Mouse (Mus musculus) lung, adult 2 months (tissue): ENCODE results near the gene Cmtm3. TPM values are rescaled to one million over a fixed set of nuclear protein-coding genes. Genes with fewer than 3 reads are reported as not detected.

Source experiments
- DNase-seq: peaks from one replicate; pipeline ENCODE4 v3.0.0; 2022
- H3K4me1 ChIP-seq: fragments of 200-500 bp; 2 replicates; pipeline ENCODE4 v1.6.1; 2011; ENCODE audit warnings: low read length; ENCODE audit not compliant: control insufficient read depth, insufficient read depth
- H3K4me3 ChIP-seq: fragments of 200-500 bp; replicated peaks from 2 replicates; pipeline ENCODE3; 2011; ENCODE audit warnings: low read depth, mild to moderate bottlenecking, control low read depth, low read length; ENCODE audit errors: extremely low read depth
- CTCF ChIP-seq: fragments of 200-500 bp; IDR thresholded peaks from 2 replicates; pipeline ENCODE4 v1.5.1; 2011; ENCODE audit warnings: mild to moderate bottlenecking, low read length, control low read depth; ENCODE audit not compliant: insufficient read depth
- POLR2A ChIP-seq: fragments of 200-500 bp; IDR thresholded peaks from 2 replicates; pipeline ENCODE4 v1.6.1; 2011; ENCODE audit warnings: low read depth, mild to moderate bottlenecking, control low read depth, low read length, borderline replicate concordance; ENCODE audit errors: extremely low read depth
- WGBS: fragments of 180-500 bp; shearing (Covaris S2); methylation state at CpG from one replicate; pipeline ENCODE4 v1.1.7; 2018; 5-methylcytosine and 5-hydroxymethylcytosine counted together
- polyA plus RNA-seq: library from polyadenylated mRNA; depleted of rRNA; stranded (reverse); fragments of >200 nt; gene quantifications from 2 replicates; pipeline ENCODE4 v1.2.3, GENCODE M21; 2012

The Cmtm3 gene
- polyA plus RNA-seq, 1 experiment = 154 TPM

DNA sequence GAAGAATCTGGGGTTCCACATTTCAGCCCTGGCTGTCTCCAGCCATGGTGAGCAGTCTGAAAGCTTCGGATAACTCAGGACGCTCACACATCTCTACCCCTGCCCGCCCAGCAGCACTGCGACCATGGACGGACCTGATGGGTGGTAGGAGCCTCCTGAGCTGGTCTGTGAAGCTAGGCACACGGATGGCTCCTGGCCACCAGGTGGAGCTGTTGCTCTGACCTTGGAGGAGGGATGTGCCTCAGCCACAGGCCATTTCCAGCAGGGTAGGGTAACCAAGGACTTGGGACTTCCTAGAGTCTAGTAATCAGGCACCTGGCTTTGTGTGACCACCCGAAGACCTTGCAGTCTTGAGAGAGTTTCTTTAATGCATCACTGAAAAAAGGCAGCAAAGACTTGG lies 4.7 kb downstream of the Cmtm3 start:
- Histone ChIP-seq H3K4me3 (no peak overlapping the region), H3K4me1 (no peaks in the 10 kb centered on the region; the same call in none of the 2 replicates)
- DNase-seq = peak; percentile 88
- WGBS = 16% methylated on average over 7 of the region's 7 CpGs
- TF ChIP-seq POLR2A = no peak
- peak; percentile 98 for TF ChIP-seq CTCF

GRCm38 (mm10) chr8:104344622-104345021 lies 5.4 kb downstream of the Cmtm3 start:
- Histone ChIP-seq H3K4me1 (no peaks in the 10 kb centered on the region; the same call in none of the 2 replicates), H3K4me3 (no peak overlapping the region)
- TF ChIP-seq CTCF (no peak), POLR2A (no peak)
- no peak for DNase-seq
- WGBS = 79% methylated on average over 5 of the region's 5 CpGs

DNA sequence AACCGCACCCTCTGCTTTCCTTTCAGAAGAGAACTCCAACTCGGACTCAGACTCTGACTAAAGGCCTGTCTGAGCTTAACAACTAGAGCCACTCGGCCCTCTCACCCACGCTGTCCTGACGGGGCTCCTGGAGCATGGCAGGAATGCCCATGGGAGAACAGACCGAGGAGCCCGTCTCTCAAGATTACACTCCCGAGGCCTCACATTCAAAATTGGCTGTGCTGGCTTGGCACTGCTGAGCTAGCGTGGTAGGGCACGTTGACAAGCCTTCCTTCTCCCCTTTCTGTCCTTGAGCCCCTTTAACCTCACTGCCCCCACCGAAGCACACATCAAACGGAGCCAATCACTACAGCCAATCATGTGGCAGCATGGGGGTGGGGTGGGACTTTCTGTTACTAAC lies 7.5 kb downstream of the Cmtm3 start:
- 67% methylated on average over 12 of the region's 12 CpGs for whole genome bisulfite sequencing
- Histone ChIP-seq H3K4me1 (no peaks in the 10 kb centered on the region; the same call in 1 of the 2 replicates), H3K4me3 (no peak overlapping the region)
- no peak for TF ChIP-seq CTCF
- TF ChIP-seq POLR2A = no peak
- no peak for DNase-seq

DNA sequence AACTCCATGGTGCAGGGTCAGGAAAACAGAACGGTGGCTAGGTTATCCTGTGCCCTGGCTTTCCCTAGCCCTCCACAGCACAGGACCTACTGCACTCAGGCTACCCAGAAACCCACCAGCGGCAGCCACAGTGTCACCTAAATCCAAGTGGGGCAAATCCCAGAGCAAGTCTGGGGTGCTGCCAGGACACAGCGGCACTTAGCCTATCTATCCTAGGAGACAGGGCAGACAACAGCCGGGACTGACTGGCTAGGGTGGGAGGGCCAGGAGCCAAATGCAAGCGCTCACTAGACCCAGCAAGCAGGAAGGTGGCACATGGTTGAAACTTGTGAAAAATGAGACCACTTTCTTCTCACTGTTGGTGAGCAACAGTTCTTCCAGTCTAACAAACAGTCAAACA lies 9.8 kb downstream of the Cmtm3 start:
- TF ChIP-seq CTCF (no peak), POLR2A (no peak)
- WGBS = 66% methylated on average over 5 of the region's 5 CpGs
- DNase-seq = no peak
- H3K4me3 ChIP-seq = no peak overlapping the region
- H3K4me1 ChIP-seq = no peaks in the 10 kb centered on the region

- 57% methylated on average over 13 of the region's 13 CpGs for WGBS
- TF ChIP-seq CTCF (no peak), POLR2A (no peak)
- Histone ChIP-seq H3K4me1 (no peaks in the 10 kb centered on the region), H3K4me3 (no peak overlapping the region)
- no peak for DNase-seq
Measured at GRCm38 (mm10) chr8:104350047-104350446, 10.8 kb downstream of the Cmtm3 start.

DNA sequence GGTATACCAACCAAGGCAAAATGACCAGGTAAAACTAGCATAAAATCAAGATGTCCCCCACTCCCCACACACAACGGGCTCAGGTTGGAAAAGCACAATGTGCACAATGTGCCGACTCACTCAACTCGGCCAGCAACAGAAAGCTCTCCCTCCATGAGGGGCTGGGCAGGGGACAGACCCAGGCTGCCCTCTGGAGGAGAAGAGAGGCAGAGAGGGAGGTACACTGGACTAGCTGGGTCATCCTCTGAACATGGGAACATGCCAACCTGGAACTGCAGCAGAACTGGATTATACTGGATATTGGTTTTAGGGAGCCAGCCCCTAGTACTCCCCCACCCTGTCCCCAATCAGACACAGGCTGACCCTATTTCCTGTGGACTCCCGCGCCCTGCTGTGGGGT lies 14.0 kb downstream of the Cmtm3 start:
- no peak for DNase-seq
- H3K4me3 ChIP-seq = no peak overlapping the region
- 61% methylated on average over 5 of the region's 5 CpGs for WGBS
- no peaks in the 10 kb centered on the region for H3K4me1 ChIP-seq
- TF ChIP-seq CTCF = peak; percentile 37; the same call in 1 of the 2 replicates
- TF ChIP-seq POLR2A = no peak

- Histone ChIP-seq H3K4me1 (no peaks in the 10 kb centered on the region), H3K4me3 (no peak overlapping the region)
- no peak for DNase-seq
- 84% methylated on average over 10 of the region's 10 CpGs for WGBS
- TF ChIP-seq POLR2A (no peak), CTCF (no peak)
Measured at GRCm38 (mm10) chr8:104354504-104354903, 15.3 kb downstream of the Cmtm3 start.

GRCm38 (mm10) chr8:104358637-104359036 lies 19.4 kb downstream of the Cmtm3 start:
- 85% methylated on average over 3 of the region's 3 CpGs for WGBS
- no peak for TF ChIP-seq POLR2A
- no peak for TF ChIP-seq CTCF

GRCm38 (mm10) chr8:104359778-104360456 lies 20.7 kb downstream of the Cmtm3 start:
- no peak for DNase-seq
- 78% methylated on average over 15 of the region's 15 CpGs for WGBS
- no peak for TF ChIP-seq CTCF
- TF ChIP-seq POLR2A = no peak
- Histone ChIP-seq H3K4me1 (no peaks in the 10 kb centered on the region), H3K4me3 (no peak overlapping the region)

More at GRCm38 (mm10) chr8:104358637-104359036, 19.4 kb downstream of the Cmtm3 start:
- no peaks in the 10 kb centered on the region for H3K4me1 ChIP-seq
- DNase-seq = no peak
- H3K4me3 ChIP-seq = no peak overlapping the region

DNA sequence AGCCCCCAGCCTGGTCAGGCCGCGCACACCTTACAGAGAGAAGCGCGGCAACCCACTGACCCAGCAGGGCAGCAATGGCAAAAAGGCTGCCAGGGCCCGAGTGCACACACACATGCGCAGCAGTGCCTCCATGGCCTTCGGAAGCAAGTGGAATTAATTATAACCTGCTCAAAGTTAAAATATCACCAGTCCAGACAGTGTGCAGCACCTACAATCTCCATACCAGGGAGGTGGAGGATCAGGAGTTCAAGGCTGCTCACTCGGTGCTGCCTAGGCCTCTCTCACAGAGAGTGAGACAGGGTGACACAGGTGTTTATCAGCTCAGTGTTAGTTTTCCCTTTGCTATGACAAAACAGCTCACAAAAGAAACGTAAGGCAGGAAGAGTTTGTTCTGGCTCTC lies 26.5 kb downstream of the Cmtm3 start:
- no peak for TF ChIP-seq CTCF
- TF ChIP-seq POLR2A = no peak
- 92% methylated on average over 9 of the region's 9 CpGs for WGBS
- no peaks in the 10 kb centered on the region for H3K4me1 ChIP-seq
- no peak overlapping the region for H3K4me3 ChIP-seq
- DNase-seq = no peak

GRCm38 (mm10) chr8:104367398-104367797 lies 28.2 kb downstream of the Cmtm3 start:
- no peak for TF ChIP-seq POLR2A
- TF ChIP-seq CTCF = no peak
- H3K4me1 ChIP-seq = no peaks in the 10 kb centered on the region
- H3K4me3 ChIP-seq = no peak overlapping the region
- no peak for DNase-seq
- WGBS = 76% methylated on average over 5 of the region's 5 CpGs
